Mouse (Mus musculus): ENCODE results near the gene Plagl1.

DNA sequence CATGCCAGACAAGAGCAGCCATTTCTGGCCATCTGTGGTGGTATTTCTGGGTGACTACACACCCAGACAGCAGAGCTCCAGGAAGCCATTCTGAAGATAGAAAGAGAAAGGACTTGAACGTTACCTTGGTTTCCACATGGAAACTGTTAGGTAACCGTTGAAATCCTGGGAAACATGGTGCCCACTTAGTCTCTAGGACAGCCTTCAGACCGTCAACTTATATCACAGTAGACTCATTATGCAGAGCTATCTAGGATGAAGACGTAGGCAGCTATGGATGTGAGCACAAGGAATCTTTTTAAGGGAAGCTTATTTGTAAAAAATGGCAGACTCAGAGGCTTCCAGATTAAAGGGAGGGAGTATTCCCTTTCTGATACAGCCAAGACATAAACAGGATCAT, 73.5 kb downstream of the Plagl1 start:
- TF ChIP-seq POLR2A (IDR thresholded peaks at IDR 0.05; ENCODE audit: control insufficient read depth, extremely low read depth, insufficient read depth, low read length, poor library complexity) (no peak), CTCF (IDR thresholded peaks at IDR 0.05; ENCODE audit: borderline replicate concordance, control insufficient read depth, extremely low read depth, insufficient read depth, low read length, poor library complexity) (no peak)
